Mouse (Mus musculus): Measurements from ENCODE around the gene Nabp1. TPM values are rescaled to one million over a fixed set of nuclear protein-coding genes. Genes with fewer than 3 reads are reported as not detected.
"Not testable (repeated sequence)": the region's sequence is repeated elsewhere in the genome, so short reads cannot be mapped to it uniquely, and the experiment has no call there.

Gene Nabp1
- total RNA-seq, 2 experiments from 2014 or later = 13.0 to 22.2 TPM

- TF ChIP-seq CTCF (IDR thresholded peaks at IDR 0.05) = no peak
- no peak overlapping the region for H3K4me3 ChIP-seq
- intact Hi-C loops (cut with DNase I) = no loop called here
- no peak overlapping the region for H3K27ac ChIP-seq
- DNase-seq = no peak
Observed at GRCm38 (mm10) chr1:51429775-51430174, 48.5 kb downstream of the Nabp1 start.

- no peak overlapping the region for H3K4me3 ChIP-seq
Observed at GRCm38 (mm10) chr1:51426298-51426697, 51.9 kb downstream of the Nabp1 start.

GRCm38 (mm10) chr1:51421029-51421428, 57.2 kb downstream of the Nabp1 start:
- H3K27ac ChIP-seq; intact Hi-C loops (cut with DNase I); H3K4me3 ChIP-seq; DNase-seq: not testable (repeated sequence)

More at GRCm38 (mm10) chr1:51426298-51426697, 51.9 kb downstream of the Nabp1 start:
- no peak overlapping the region for H3K27ac ChIP-seq
- intact Hi-C loops (cut with DNase I) = no loop called here
- no peak for TF ChIP-seq CTCF (IDR thresholded peaks at IDR 0.05)
- no peak for DNase-seq

GRCm38 (mm10) chr1:51418753-51419152, 59.5 kb downstream of the Nabp1 start:
- TF ChIP-seq CTCF (IDR thresholded peaks at IDR 0.05) = no peak
- intact Hi-C loops (cut with DNase I) = no loop called here
- H3K27ac ChIP-seq = no peak overlapping the region
- no peak for DNase-seq
- H3K4me3 ChIP-seq = no peak overlapping the region

Other genes with a start within 250 kb of the Nabp1 start
- gene Cavin2, start 189.3 kb downstream of the Nabp1 start, total RNA-seq (2021) = 10 to 100 TPM; 24.9 to 34.6 TPM